Mouse (Mus musculus): ENCODE results near the gene Hspa12a. TPM values are rescaled to one million over a fixed set of nuclear protein-coding genes. Genes with fewer than 3 reads are reported as not detected.

Gene Hspa12a
- total and polyA plus RNA-seq, 3 experiments: 38.6 to 114 (median 108) TPM

DNA sequence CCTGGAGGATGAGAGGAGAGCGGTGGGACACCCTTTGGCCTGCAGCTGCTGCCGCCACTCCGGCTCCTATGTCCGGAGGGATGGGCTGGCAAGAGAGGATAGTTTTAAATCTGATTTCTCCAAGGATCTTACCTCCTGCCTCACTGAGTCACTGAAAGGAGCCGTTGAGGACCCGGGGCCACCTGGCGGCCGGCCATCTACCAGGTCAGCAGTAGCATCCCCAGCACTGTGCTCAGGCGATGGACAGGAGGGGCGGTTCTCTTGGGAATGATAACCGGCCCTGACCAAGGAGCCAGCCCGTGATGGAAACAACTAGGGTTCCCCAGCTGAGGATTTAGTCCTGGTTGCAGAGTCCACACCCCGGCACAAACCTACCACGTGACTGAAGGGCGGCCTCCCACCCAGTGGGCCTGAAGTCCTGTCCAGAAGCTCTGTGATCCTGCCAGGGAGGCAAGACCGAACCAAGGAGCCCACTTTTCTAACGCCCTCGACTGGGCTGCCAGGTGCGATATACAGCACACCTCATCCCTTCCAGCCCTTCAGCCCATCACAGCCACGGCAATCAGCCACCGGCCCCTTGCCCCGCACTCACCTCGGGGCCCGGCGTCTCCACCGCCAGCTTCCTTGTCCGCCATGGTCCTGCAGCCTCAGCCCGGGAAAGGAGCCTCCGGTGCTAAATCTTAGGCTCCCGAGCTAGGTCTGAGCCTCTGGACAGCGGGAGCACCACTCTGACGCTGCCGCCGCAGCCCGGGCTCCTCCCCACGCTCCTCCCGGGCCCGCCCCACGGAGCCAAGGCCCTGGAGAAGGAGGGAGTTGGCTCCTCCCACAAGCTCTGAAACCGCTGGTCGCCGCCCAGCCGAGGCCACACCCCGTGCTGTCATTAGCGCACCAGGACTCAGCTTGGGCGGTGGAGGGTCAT is 82.9 kb downstream of the Hspa12a start:
- DNase-seq: peak; percentile 97

DNA sequence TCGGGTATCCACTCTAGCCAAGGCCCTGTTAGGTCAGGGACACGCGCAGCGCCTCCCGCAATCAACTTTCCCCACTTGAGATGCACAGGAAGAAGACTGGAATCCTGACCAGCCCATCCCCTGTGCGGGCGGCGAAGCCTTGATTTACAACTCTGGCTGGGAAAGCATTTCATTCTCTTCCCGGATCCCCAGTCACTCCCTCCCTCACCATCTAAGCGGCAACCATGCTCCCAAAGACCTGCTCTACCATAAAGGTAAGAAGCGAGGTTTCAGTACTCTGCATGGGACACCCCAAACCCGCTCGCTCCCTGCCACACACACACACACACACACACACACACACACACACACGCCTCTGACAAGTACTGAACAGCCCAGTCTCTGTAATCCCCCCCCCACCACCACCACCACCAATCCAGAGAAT is 83.6 kb downstream of the Hspa12a start:
- peak; percentile 74 for DNase-seq

DNA sequence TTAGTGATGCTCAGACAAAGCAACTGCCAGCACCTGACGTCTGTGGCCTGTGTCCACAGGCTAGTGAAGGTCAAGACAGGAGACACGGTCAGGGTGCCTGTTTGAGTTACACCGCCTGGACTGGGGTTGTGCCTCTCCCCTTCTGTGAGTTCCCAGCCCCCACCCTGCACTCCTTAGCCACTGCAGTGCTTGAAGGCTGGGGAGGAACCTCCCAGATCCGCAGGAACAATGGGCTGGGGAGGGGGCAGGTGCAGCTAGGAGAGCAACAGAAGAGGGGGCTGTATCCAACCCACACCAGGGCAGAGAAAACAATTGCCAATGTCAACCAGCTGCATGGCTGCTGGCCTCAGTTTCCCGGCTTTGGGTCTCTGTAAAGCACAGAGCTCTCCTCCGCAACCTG is 84.1 kb downstream of the Hspa12a start:
- DNase-seq: no peak

DNA sequence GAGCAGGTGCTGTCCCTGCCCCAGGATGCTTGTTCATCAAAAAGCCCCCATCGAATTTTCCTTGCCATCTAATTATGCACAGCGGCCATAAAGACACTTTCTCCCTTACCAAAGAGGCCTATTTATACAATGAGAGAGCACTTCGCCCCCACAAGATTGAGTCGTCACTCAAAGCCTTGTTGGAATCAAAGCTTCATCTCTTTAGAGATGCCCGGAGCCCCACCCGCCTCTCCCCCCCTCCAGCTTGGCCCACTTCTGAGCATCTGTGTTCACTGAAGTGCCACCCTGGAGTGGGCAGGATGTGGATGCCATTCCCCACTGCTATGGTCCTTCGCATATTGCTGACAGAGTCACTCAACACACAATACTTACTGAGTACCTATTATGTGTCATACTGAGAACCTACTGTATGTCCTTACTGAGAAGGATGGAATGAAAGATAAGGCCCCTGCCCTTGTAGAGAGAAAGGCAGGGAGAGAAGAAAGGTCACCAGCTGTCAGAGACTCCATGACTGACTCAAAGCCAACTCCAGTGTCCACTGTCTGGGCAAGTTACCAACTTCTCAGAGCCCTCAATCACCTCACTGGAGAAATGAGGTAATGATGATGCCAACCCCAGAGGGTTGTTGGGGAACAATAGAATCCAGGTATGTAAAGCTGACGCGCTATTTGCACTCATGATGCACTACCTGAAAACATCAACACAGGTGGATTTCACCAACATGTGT is 87.2 kb downstream of the Hspa12a start:
- peak; percentile 71 for DNase-seq

DNA sequence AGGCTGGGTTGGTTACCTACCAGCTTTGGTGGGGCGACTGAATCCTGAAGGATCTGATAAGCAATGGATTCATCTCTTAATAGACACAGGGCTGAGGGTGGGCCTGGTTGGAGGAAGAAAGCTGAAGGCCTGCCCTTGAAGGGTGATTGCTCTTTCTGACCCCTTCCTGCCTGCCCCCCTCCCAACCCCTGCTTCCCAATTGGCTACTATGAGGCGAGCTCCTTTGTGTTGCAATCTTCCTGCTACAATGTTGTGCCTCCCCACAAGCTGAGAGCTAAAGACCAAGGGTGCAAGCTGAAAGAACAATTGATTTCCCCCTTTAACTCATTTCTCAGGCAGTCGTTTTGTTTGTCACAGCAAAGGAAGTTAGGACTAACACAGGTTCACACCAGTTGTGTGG is 88.6 kb downstream of the Hspa12a start:
- no peak for DNase-seq

DNA sequence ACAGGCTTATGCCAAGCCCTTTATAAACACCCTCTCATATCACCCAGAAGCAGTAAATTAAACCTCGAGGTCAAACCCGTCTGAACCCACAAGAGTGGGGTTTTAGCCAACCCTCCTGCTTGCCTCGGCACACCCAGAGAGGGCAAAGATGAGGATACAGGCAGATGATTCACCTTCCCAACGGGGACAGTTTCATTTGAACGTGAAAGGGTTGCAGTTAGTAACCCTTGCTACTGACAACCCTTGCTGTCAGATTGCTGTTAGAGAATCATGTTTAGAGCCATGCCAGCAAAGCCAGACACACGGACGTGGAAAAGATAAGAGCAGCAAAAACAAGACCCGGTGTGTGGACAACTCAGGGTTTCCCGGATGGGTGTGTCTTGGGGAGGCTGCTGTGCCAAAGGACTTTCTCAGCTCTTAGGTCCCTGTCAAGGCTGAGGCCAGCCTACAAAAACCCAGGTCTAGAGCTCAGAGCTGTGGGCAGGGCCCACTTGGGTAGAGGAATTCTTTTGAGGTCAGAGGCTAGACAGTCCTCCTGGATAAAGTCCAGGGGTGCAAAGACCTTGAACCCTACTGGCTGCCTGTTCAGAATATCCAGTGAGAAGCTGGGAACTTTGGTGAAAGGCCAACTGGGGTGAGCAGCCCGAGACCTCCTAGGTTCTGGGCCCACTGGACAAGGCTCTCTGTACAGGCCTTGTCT is 90.3 kb downstream of the Hspa12a start:
- DNase-seq: peak; percentile 83

DNA sequence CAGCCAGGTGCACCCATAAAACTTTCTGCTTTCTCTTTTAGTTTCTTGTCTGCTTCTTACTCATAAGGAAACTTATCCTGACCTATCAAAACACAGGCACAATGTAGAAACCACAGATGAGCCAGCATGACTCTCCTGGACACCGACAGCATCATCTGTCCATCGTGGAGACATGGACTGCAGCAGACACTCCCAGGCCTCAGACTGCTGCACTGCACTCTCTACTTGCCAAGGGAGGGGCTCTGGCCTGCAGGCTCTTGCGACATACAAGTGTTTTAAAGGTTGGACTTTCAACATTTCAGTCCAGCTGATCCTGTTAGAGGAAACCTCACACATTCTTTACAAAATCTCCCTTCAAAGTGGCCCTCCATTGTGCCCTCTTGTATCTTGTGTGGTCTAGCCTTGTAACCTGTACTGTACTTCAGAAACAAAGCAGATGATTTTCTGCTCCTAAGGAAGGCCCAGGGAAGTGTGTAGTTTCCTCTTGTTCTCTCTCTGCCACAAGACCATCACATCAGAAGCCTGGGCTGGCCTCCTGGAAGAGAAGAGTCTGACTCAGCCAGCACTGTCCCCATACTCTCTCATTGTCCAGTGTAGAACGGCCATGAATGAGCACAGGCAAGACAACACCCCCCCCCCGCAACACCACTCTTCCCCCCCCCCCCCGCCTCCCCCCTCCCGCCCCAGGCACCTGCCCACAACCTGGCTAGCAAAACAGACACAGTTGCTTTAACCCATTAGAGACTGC is 92.6 kb downstream of the Hspa12a start:
- DNase-seq: peak; percentile 55

DNA sequence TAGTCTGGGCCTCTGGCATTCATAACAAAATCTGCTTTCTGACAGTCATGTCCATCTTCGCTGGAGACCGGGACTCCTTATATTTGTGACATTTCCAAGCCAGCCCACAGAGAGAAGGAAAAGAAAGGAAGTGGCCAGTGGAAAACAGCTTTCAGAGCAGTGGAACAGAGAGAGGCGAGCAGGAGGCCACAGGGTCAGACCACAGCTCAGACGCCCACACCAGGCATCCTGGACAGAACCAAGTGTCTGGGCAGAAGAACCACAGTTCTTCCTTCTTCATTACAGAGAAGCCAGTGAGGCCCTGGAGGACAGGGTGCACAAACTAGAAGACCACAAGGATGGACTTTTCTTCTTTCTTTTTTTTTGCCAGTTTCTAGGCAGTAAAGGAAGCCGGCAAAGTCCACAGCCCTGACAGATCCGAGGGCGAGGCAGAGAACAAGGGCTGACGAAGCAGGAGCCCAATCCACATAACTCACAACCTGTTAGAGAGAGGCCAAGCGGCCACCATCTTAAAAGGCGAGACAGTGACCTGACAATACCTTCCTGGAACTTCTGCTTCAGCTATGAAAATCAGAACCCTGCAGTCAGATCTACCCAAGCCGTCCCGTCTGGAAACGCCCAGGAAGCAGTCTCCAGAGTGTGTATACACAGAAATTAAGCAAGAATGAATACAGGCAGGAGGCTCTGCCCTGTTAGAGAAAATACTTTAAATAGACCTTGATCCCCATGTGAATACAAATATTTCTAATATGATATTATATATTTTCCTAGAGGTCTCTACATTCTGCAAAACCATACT is 93.9 kb downstream of the Hspa12a start:
- no peak for DNase-seq

DNA sequence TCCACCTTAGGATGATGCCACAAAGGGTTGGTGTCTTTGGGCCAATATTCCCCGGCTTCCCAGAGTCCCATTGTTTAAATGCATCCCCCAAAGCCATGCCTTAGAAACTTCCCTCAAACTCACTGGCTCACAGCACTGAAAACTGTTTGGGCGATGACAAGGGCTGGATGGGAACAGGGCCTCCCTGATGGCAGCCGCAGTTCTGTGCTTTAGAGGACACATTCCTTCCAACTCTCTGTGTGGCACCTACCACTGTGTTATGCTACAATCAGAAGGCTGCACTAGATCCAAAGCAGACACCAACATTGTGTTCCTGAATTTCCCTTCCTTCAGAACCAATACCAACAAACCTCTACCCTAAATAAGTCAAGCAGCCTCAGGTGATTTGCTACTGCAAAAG is 99.8 kb downstream of the Hspa12a start:
- DNase-seq: no peak

DNA sequence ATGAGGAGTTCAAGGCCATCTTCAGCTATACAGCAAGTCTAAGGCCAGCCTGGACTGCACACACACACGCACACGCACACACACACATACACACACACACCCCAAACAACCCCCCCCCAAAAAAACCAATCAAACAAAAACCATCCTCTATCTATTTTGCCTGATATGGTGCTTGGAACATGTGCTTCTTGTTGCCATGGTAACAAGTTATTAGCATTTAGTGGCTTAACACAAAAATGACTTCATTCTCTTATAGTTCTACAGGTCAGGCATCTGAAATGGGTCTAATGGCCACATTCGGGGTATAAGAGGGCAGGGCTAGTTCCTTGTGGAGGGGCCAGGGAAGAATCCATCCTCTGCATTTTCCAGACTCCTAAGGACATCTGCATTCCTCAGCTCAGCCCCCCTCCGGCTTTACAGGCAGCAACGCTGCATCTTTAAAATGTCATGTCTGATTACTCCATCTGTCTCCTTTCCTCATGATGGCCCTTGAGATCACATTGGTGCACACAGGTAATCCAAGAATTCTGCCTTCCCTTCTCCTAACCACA is 102.7 kb downstream of the Hspa12a start:
- no peak for DNase-seq

DNA sequence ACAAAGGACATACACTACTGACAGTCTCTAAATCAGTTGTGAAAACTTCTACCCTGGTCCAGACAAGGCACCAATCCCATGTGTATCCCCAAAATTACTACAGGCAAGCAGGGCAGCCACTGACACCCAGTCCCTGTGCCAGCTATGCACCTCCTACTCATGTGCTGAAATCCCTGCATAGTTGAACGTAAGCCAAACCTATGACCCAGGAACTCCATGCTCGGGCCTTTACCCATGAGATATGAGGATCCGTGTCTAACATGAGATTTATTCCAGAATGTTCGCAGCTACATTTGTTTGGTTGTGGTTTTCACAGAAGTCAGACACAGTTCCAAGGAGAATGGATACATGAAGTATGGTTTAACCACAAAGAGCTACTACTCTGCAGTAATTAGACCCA is 103.6 kb downstream of the Hspa12a start:
- peak; percentile 50 for DNase-seq

DNA sequence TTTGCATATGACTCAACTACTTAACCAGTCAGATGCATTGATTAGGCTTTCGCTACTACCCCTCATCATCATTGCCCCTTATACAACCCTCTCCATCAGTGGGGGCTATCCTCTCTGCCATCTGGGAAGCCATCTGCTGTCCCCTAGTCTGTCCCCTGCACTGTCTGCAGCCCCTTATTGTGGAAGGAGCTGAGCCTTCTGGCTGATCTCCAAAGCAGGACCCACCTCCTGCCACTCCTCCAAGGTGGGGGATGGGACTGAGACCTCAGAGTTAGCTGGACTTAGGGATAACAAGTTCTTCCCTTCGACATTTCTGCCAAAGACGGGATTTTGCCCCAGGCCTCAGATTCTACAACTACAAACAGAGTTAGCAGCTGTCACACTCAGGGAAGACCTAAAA is 104.1 kb downstream of the Hspa12a start:
- DNase-seq: no peak

DNA sequence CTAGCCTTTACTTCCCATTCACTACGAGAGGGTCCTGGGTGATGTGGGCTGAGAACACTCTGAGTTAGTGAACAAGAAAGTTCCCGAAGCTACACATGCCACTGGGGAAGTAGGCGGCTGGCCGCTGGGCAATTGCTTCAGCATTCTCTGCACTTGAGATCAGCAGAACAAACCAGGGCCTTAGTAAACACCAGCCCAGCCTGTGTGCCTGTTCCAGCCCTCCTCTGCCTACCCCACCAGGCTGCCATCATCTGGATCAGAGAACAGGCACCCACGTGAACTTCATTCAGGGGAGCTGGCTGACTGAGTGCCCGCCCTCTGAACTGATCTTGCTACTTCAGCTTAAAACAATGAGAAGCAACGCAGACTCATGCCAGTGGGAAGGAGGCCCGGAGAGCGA is 104.7 kb downstream of the Hspa12a start:
- no peak for DNase-seq

DNA sequence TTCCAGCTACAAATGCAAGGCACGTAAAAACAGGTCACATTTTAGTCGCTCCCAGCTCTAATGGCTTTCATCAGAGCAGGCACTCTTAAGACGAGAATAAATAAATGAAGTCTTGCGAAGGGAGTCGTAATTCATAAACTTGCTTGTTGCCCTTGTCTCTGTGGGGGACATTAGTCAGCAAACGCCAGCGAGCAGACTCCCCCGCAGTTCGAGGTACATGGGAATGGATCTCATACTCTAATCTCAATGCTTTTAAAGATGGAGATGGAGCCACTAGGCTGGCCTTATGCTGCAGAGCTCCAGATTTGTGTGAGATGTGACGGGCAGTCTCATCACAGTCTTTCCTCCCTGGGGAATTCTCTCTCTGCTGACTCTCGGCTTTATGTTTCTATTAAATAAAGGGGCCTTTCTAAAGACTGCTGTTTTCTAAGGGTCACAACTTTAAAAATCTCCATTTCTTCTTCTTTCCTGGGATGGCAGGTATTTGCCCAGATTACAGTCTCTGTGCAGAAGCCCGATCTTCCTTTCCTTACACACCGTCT is 109.7 kb downstream of the Hspa12a start:
- DNase-seq: no peak

DNA sequence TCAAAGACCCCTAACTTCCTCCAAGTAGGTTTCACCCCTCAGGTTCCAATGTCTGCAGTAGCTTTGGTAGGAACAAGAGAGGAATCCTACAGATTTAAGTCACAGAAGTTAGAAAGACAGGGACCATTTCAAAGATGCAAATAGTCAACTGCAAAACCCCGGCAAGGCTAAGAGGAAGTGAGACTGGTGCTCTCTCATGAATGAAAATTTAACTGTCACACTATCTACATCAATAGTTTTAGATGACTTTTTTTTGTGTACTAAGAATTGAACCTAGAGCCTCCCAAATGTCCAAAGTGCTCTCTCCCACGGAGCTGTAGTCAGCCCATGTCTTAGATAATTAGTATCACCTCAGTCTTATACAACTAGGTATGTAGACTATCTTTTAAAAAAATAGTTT is 110.5 kb downstream of the Hspa12a start:
- no peak for DNase-seq

DNA sequence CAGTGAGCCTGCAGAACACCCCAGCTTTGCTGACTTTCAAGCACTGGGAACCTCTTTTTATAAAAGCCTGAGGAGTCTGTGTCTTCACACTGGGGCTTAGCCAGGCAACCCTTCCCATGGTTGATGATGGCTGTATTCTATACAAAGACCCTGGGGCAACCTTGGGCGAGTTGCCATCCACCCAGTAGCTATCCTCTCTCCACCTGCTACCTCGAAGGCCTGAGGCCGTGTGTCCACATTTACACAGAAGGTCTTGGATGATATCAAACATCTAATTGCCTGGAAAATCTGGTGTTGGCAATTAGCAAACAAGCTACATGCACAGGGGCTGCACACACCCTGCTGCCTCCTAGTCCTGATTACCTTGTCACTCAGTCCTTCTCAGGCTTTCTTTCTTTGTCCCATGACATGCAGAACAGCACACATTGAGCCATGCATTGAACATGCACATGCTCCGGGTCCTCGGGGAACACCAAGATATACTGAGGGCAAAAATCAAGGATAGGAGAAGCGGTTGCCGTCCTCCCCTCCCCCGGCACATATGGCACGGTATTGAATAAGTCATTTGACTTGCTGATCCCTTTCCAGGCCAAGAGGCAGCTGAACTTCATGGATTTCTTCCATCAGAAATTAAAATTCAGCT is 112.1 kb downstream of the Hspa12a start:
- DNase-seq: no peak

DNA sequence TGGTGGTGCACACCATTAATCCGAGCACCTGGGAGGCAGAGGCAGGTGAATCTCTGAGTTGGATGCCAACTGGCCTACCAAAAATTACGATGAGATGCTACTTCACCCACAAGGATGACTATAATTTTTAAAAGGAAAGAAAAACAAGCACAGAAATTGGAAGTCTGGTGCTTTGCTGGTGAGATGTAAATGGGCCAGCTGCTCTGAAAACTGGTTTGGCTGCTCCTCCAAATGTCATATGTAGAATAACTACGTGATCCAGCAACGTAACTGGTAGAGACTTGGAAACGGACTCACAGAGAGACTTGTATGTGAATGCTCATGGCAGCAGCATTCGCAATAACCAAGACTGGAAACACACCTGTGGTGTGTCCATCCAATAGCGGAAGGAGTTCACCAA is 113.3 kb downstream of the Hspa12a start:
- DNase-seq: no peak

DNA sequence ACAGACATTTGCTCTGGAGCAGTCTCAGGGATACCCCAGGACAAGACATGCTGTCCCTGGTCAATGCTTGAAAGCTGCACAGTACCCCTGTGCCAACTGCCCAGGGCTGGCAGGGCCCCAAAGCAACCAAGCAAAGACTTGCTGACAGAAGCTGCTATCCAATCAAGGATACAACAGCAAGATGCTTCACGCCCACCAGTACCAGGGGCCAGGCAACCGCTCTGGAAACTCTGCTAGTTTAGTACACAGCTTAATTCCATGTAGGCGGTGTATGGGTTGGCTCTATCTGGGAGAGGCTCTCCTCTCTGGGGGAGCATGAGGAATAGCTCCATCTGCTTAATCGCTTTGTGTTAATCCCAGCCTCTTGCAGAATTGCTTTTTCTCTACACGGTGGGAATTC is 113.9 kb downstream of the Hspa12a start:
- DNase-seq: no peak

DNA sequence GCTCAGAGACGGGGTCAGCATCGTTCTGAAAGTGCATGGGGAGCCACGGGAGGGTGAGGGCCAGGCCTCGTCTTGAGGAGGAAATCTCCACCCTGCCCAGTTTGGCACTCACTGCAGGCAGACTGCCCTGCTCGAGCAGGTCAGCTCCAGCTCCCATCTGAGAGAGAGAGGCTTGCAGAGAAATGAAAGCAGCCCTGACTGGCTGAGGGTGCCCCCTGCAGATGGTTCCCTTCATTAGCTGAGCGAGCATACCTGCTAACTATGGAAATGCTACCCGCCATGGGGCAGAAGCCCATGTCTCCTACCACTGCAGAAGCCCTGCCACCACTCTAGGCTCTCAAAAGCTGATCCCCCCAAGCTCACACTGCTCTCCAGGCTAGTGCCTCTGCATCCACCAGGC is 115.8 kb downstream of the Hspa12a start:
- no peak for DNase-seq

DNA sequence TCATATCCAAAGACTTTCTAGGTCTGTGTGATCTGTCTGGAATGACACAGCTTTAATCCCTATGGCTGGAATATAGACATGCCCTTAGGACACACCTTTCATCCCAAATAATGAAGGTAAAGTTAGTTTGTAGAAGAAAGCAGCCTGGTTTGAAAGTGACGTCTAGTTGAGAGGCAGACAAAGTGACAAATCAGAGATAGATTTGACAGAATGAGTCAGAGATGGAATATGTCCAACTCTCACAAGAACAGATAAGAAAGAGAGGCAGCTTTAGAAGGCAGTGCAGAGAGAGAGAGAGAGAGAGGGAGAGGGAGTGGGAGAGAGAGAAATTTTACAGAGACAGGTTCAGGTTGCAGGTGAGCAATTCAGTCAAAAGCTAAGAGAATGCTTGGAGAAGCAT is 119.1 kb downstream of the Hspa12a start:
- DNase-seq: no peak

All from adrenal gland, adult 2 months (tissue).